Mouse (Mus musculus): ENCODE results near the gene Map2k2. TPM values are rescaled to one million over a fixed set of nuclear protein-coding genes. Genes with fewer than 3 reads are reported as not detected.

Gene Map2k2
- total and polyA plus RNA-seq, 3 experiments, result 147 to 212 TPM; not detected in 1

GRCm38 (mm10) chr10:81161602-81162317 is 56.0 kb downstream of the Map2k2 start:
- Histone ChIP-seq H3K27ac (ENCODE audit: control insufficient read depth, low read depth, low read length) (no peak overlapping the region), H3K4me1 (ENCODE audit: control insufficient read depth in 1 of 2, insufficient read depth in 2 of 2, low read length in 2 of 2) (peaks cover 0 to 1% of the 10 kb centered on the region in 2 experiments; a peak in 1 of 4 replicates), H3K27me3 (ENCODE audit: control insufficient read depth in 1 of 2, insufficient read depth in 2 of 2, low read length in 2 of 2) (no peaks in the 10 kb centered on the region), H3K9me3 (replicated peaks; ENCODE audit: insufficient read depth, low read length) (no peaks in the 10 kb centered on the region), H3K79me2 (ENCODE audit: control insufficient read depth, insufficient read depth, low read length, poor library complexity) (peaks cover 23% of the 10 kb centered on the region), H3K36me3 (ENCODE audit: control insufficient read depth in 1 of 2, insufficient read depth in 2 of 2, low read length in 2 of 2) (peaks cover 0 to 2% of the 10 kb centered on the region in 2 experiments; a peak in 3 of 4 replicates), H3K4me3 (ENCODE audit: control insufficient read depth in 1 of 2, insufficient read depth in 1 of 2, low read depth in 2 of 2, low read length in 2 of 2) (no peak overlapping the region), H3K9ac (ENCODE audit: control insufficient read depth, low read depth, low read length, poor library complexity, severe bottlenecking) (no peak overlapping the region)
- no peak for DNase-seq (ENCODE audit: low read depth, low spot score)
- TF ChIP-seq RAD21 (IDR thresholded peaks at IDR 0.05; ENCODE audit: low read depth, low read length), result no peak
- no peak for TF ChIP-seq CTCF (IDR thresholded peaks at IDR 0.05 in 2 of 3, conservative IDR thresholded peaks at IDR 0.05 in 1 of 3; ENCODE audit: control insufficient read depth in 1 of 3, insufficient read depth in 1 of 3, low read depth in 2 of 3, low read length in 3 of 3, poor library complexity in 1 of 3, severe bottlenecking in 1 of 3)
- no peak for TF ChIP-seq GABPA (IDR thresholded peaks at IDR 0.05; ENCODE audit: low read depth, low read length)
- TF ChIP-seq MYB (IDR thresholded peaks at IDR 0.05; ENCODE audit: low read depth, low read length), result no peak
- no peak for TF ChIP-seq USF2 (IDR thresholded peaks at IDR 0.05; ENCODE audit: borderline replicate concordance in 1 of 2, insufficient read depth in 1 of 2, low read depth in 1 of 2, low read length in 2 of 2)
- TF ChIP-seq TAL1 (IDR thresholded peaks at IDR 0.05; ENCODE audit: low read length), result no peak
- TF ChIP-seq CHD1 (IDR thresholded peaks at IDR 0.05; ENCODE audit: low read depth, low read length), result no peak
- no peak for TF ChIP-seq EP300 (IDR thresholded peaks at IDR 0.05; ENCODE audit: low read depth in 1 of 2, low read length in 2 of 2)
- no peak for TF ChIP-seq SMC3 (IDR thresholded peaks at IDR 0.05; ENCODE audit: low read depth, low read length)
- TF ChIP-seq POLR2AphosphoS2 (IDR thresholded peaks at IDR 0.05; ENCODE audit: low read length), result no peak
- TF ChIP-seq ETS1 (IDR thresholded peaks at IDR 0.05; ENCODE audit: low read depth, low read length), result no peak
- no peak for TF ChIP-seq POLR2A (IDR thresholded peaks at IDR 0.05; ENCODE audit: control insufficient read depth in 1 of 2, insufficient read depth in 1 of 2, low read depth in 1 of 2, low read length in 2 of 2, poor library complexity in 1 of 2)
- TF ChIP-seq NELFE (IDR thresholded peaks at IDR 0.05; ENCODE audit: low read depth, low read length), result no peak
- no peak for TF ChIP-seq RCOR1 (IDR thresholded peaks at IDR 0.05; ENCODE audit: low read depth, low read length)
- TF ChIP-seq KAT2A (conservative IDR thresholded peaks at IDR 0.05; ENCODE audit: low read depth, low read length), result no peak

DNA sequence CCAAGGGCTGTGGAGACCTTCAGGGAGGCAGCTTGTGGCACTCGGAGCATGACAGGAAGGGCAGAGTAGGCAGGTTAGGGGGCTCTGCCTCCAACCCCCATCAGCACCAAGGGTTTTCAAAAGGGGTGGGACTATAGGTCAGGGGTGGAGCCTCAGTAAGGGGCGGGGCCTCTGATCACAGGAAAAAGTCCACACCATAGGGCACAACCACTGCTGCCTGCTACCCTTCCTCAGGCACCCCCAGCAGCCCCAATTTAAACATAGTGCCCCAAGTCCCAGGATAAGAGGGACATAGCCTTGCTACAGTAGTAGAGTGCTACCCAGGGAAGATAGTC is 56.6 kb downstream of the Map2k2 start:
- H3K4me1 ChIP-seq (ENCODE audit: control insufficient read depth in 1 of 2, insufficient read depth in 2 of 2, low read length in 2 of 2), result peaks cover 0 to 4% of the 10 kb centered on the region in 2 experiments; a peak in 1 of 4 replicates
- H3K27ac ChIP-seq (ENCODE audit: control insufficient read depth, low read depth, low read length), result no peak overlapping the region
- H3K36me3 ChIP-seq (ENCODE audit: control insufficient read depth in 1 of 2, insufficient read depth in 2 of 2, low read length in 2 of 2), result peaks cover 0 to 2% of the 10 kb centered on the region in 2 experiments; a peak in 3 of 4 replicates
- no peak overlapping the region for H3K9ac ChIP-seq (ENCODE audit: control insufficient read depth, low read depth, low read length, poor library complexity, severe bottlenecking)
- no peak for DNase-seq (ENCODE audit: low read depth, low spot score)
- no peaks in the 10 kb centered on the region for H3K27me3 ChIP-seq (ENCODE audit: control insufficient read depth in 1 of 2, insufficient read depth in 2 of 2, low read length in 2 of 2)
- peaks cover 28% of the 10 kb centered on the region for H3K79me2 ChIP-seq (ENCODE audit: control insufficient read depth, insufficient read depth, low read length, poor library complexity)
- no peak overlapping the region for H3K4me3 ChIP-seq (ENCODE audit: control insufficient read depth in 1 of 2, insufficient read depth in 1 of 2, low read depth in 2 of 2, low read length in 2 of 2)
- no peak for TF ChIP-seq NELFE (IDR thresholded peaks at IDR 0.05; ENCODE audit: low read depth, low read length)
- no peak for TF ChIP-seq SMC3 (IDR thresholded peaks at IDR 0.05; ENCODE audit: low read depth, low read length)
- TF ChIP-seq E2F4 (IDR thresholded peaks at IDR 0.05; ENCODE audit: borderline replicate concordance, low read depth, low read length), result no peak
- TF ChIP-seq TAL1 (IDR thresholded peaks at IDR 0.05; ENCODE audit: low read length), result no peak
- no peak for TF ChIP-seq USF1 (IDR thresholded peaks at IDR 0.05; ENCODE audit: low read depth, low read length)
- no peak for TF ChIP-seq CHD1 (IDR thresholded peaks at IDR 0.05; ENCODE audit: low read depth, low read length)
- TF ChIP-seq RAD21 (IDR thresholded peaks at IDR 0.05; ENCODE audit: low read depth, low read length), result no peak
- TF ChIP-seq EP300 (IDR thresholded peaks at IDR 0.05; ENCODE audit: low read depth in 1 of 2, low read length in 2 of 2), result no peak
- TF ChIP-seq POLR2A (IDR thresholded peaks at IDR 0.05; ENCODE audit: control insufficient read depth in 1 of 2, insufficient read depth in 1 of 2, low read depth in 1 of 2, low read length in 2 of 2, poor library complexity in 1 of 2), result no peak
- no peak for TF ChIP-seq MYC (IDR thresholded peaks at IDR 0.05; ENCODE audit: low read depth, low read length)
- no peak for TF ChIP-seq MEF2A (IDR thresholded peaks at IDR 0.05; ENCODE audit: extremely low read depth, insufficient replicate concordance, low read depth, low read length, poor library complexity, severe bottlenecking)
- no peak for TF ChIP-seq GATA1 (IDR thresholded peaks at IDR 0.05; ENCODE audit: low read depth, low read length)
- H3K9me3 ChIP-seq (replicated peaks; ENCODE audit: insufficient read depth, low read length), result no peaks in the 10 kb centered on the region

Data from MEL (cell line).